Mouse (Mus musculus) stomach, embryonic 14.5 days (tissue): ENCODE results near the gene G3bp1. TPM values are rescaled to one million over a fixed set of nuclear protein-coding genes. Genes with fewer than 3 reads are reported as not detected.

Experiments used
- ATAC-seq: fragments of 200-750 bp; cut with Nextera tagmentation; 2 replicates; pipeline ENCODE4 v1.8.0; 2017; ENCODE audit warnings: low read depth, moderate TSS enrichment; ENCODE audit not compliant: insufficient number of reproducible peaks, insufficient read depth, low FRiP score
- H3K27ac ChIP-seq: fragments of 300-500 bp; sonication (generic); 2 replicates; pipeline ENCODE4 v1.5.1; 2014; ENCODE audit warnings: mild to moderate bottlenecking, low read length, moderate library complexity, mixed read lengths
- H3K27me3 ChIP-seq: fragments of 300-500 bp; sonication (generic); 2 replicates; pipeline ENCODE4 v1.6.1; 2014; ENCODE audit warnings: low read length, control low read depth, mixed read lengths; ENCODE audit not compliant: control insufficient read depth, insufficient read depth
- H3K36me3 ChIP-seq: fragments of 300-500 bp; sonication (generic); 2 replicates; pipeline ENCODE4 v1.6.1; 2014; ENCODE audit warnings: mild to moderate bottlenecking, control low read depth, low read length, moderate library complexity, mixed read lengths; ENCODE audit not compliant: control insufficient read depth, insufficient read depth
- H3K4me1 ChIP-seq: fragments of 300-500 bp; sonication (generic); 2 replicates; pipeline ENCODE4 v1.6.1; 2014; ENCODE audit warnings: low read length, control low read depth, mixed read lengths; ENCODE audit not compliant: control insufficient read depth, insufficient read depth
- H3K4me2 ChIP-seq: fragments of 300-500 bp; sonication (generic); replicated peaks from 2 replicates; pipeline ENCODE4 v1.6.1; 2014; ENCODE audit warnings: low read depth, low read length, control low read depth
- H3K4me3 ChIP-seq: fragments of 300-500 bp; sonication (generic); 2 replicates; pipeline ENCODE4 v1.5.1; 2014; ENCODE audit warnings: low read depth, low read length, control low read depth
- H3K9ac ChIP-seq: fragments of 300-500 bp; sonication (generic); replicated peaks from 2 replicates; pipeline ENCODE4 v1.6.1; 2014; ENCODE audit warnings: low read depth, mild to moderate bottlenecking, control low read depth, low read length, moderate library complexity, mixed read lengths
- H3K9me3 ChIP-seq: fragments of 300-500 bp; sonication (generic); 2 replicates; pipeline ENCODE4 v1.6.1; 2016; ENCODE audit warnings: low read depth, low read length, control low read depth; ENCODE audit not compliant: control insufficient read depth
- WGBS: fragments of 180-500 bp; shearing (Covaris S2); extraction: QIAGEN DNeasy Blood & Tissue Kit; methylation state at CpG from one replicate; pipeline ENCODE4 v1.1.7; 2014; 5-methylcytosine and 5-hydroxymethylcytosine counted together
- polyA plus RNA-seq: library from polyadenylated mRNA; unstranded; fragments of >200 nt; fragmentation: Nextera tagmentation; extraction: Ambion mirVana; gene quantifications from 2 replicates; pipeline ENCODE4 v1.2.1, GENCODE M21; 2014

G3bp1 gene
- polyA plus RNA-seq, 1 experiment from 2014 or later: 162 TPM

GRCm38 (mm10) chr11:55459850-55460558, 9.5 kb upstream of the G3bp1 start:
- Histone ChIP-seq H3K4me1 (peaks cover 12% of the 10 kb centered on the region), H3K27me3 (no peaks in the 10 kb centered on the region), H3K4me3 (peak overlapping the region; percentile 78), H3K9me3 (no peaks in the 10 kb centered on the region), H3K9ac (peak overlapping the region; percentile 72; the same call in 1 of the 2 replicates), H3K36me3 (0 out of 2 replicates have a peak, but pooled peaks cover under 1% of the 10 kb centered on the region), H3K4me2 (peak overlapping the region; percentile 63), H3K27ac (peak overlapping the region; percentile 66)
- no peak for ATAC-seq
- 28% methylated on average over 3 of the region's 3 CpGs for WGBS

GRCm38 (mm10) chr11:55460559-55461018, 8.9 kb upstream of the G3bp1 start:
- no peaks in the 10 kb centered on the region for H3K9me3 ChIP-seq
- peaks cover 12% of the 10 kb centered on the region for H3K4me1 ChIP-seq
- H3K4me3 ChIP-seq: peak overlapping the region; percentile 78
- ATAC-seq: peak; percentile 39; the same call in 1 of the 2 replicates
- 1% methylated on average over 17 of the region's 17 CpGs for WGBS
- peak overlapping the region; percentile 72 for H3K9ac ChIP-seq
- no peaks in the 10 kb centered on the region for H3K27me3 ChIP-seq
- no peaks in the 10 kb centered on the region for H3K36me3 ChIP-seq
- peak overlapping the region; percentile 66 for H3K27ac ChIP-seq
- H3K4me2 ChIP-seq: peak overlapping the region; percentile 63

GRCm38 (mm10) chr11:55461019-55461645, 8.4 kb upstream of the G3bp1 start, which contains the start of gene Atox1:
TSS of gene Atox1 (minus strand) at chr11:55461239.
- no peaks in the 10 kb centered on the region for H3K36me3 ChIP-seq
- no peaks in the 10 kb centered on the region for H3K27me3 ChIP-seq
- peak; percentile 96 for ATAC-seq
- H3K4me1 ChIP-seq: peaks cover 12% of the 10 kb centered on the region
- WGBS: under 1% methylated on average over 36 of the region's 36 CpGs
- peak within 1 kb of the TSS; percentile 72 for H3K9ac ChIP-seq
- no peaks in the 10 kb centered on the region for H3K9me3 ChIP-seq
- H3K4me3 ChIP-seq: peak within 1 kb of the TSS; percentile 78
- peak within 1 kb of the TSS; percentile 66 for H3K27ac ChIP-seq
- H3K4me2 ChIP-seq: peak within 1 kb of the TSS; percentile 63

GRCm38 (mm10) chr11:55462149-55462548, 7.3 kb upstream of the G3bp1 start:
- H3K4me2 ChIP-seq: no peak overlapping the region
- no peaks in the 10 kb centered on the region for H3K36me3 ChIP-seq
- WGBS: 96% methylated on average over 9 of the region's 9 CpGs
- peaks cover 12% of the 10 kb centered on the region for H3K4me1 ChIP-seq
- no peak overlapping the region for H3K9ac ChIP-seq
- H3K4me3 ChIP-seq: no peak overlapping the region
- no peaks in the 10 kb centered on the region for H3K27me3 ChIP-seq
- H3K9me3 ChIP-seq: no peaks in the 10 kb centered on the region
- ATAC-seq: no peak
- H3K27ac ChIP-seq: no peak overlapping the region

- Histone ChIP-seq H3K27ac (no peak overlapping the region), H3K36me3 (no peaks in the 10 kb centered on the region), H3K9ac (no peak overlapping the region), H3K4me1 (peaks cover 11% of the 10 kb centered on the region), H3K27me3 (no peaks in the 10 kb centered on the region), H3K4me2 (no peak overlapping the region), H3K4me3 (no peak overlapping the region), H3K9me3 (no peaks in the 10 kb centered on the region)
- 81% methylated on average over 10 of the region's 10 CpGs for WGBS
- no peak for ATAC-seq
These were observed 4.8 kb upstream of the G3bp1 start for GRCm38 (mm10) chr11:55464707-55465106.

GRCm38 (mm10) chr11:55465177-55465576, 4.3 kb upstream of the G3bp1 start:
- Histone ChIP-seq H3K9me3 (no peaks in the 10 kb centered on the region), H3K27ac (no peak overlapping the region), H3K4me1 (peaks cover 6% of the 10 kb centered on the region), H3K9ac (no peak overlapping the region), H3K4me2 (no peak overlapping the region), H3K4me3 (no peak overlapping the region), H3K27me3 (no peaks in the 10 kb centered on the region), H3K36me3 (no peaks in the 10 kb centered on the region)
- ATAC-seq: no peak
- 72% methylated on average over 3 of the region's 3 CpGs for WGBS

- peaks cover 2% of the 10 kb centered on the region; the same call in 1 of the 2 replicates for H3K36me3 ChIP-seq
- peak overlapping the region; percentile 66 for H3K4me2 ChIP-seq
- H3K4me1 ChIP-seq: peaks cover 15% of the 10 kb centered on the region; the same call in 1 of the 2 replicates
- peak overlapping the region; percentile 89; the same call in 1 of the 2 replicates for H3K27ac ChIP-seq
- ATAC-seq: no peak
- H3K9ac ChIP-seq: no peak overlapping the region
- peak overlapping the region; percentile 84; the same call in 1 of the 2 replicates for H3K4me3 ChIP-seq
- H3K9me3 ChIP-seq: no peaks in the 10 kb centered on the region
- 78% methylated on average over 10 of the region's 10 CpGs for WGBS
- no peaks in the 10 kb centered on the region for H3K27me3 ChIP-seq
These were observed 1.5 kb upstream of the G3bp1 start for GRCm38 (mm10) chr11:55468012-55468411.

GRCm38 (mm10) chr11:55468611-55469047, 856 bp upstream of the G3bp1 start:
- peaks cover 15% of the 10 kb centered on the region; the same call in 1 of the 2 replicates for H3K4me1 ChIP-seq
- H3K36me3 ChIP-seq: peaks cover 8% of the 10 kb centered on the region; the same call in 1 of the 2 replicates
- no peaks in the 10 kb centered on the region for H3K27me3 ChIP-seq
- no peaks in the 10 kb centered on the region for H3K9me3 ChIP-seq
- H3K27ac ChIP-seq: peak overlapping the region; percentile 89
- H3K4me3 ChIP-seq: peak overlapping the region; percentile 84
- H3K4me2 ChIP-seq: peak overlapping the region; percentile 66
- WGBS: 4% methylated on average over 17 of the region's 17 CpGs
- H3K9ac ChIP-seq: peak overlapping the region; percentile 54
- no peak for ATAC-seq
